Mouse (Mus musculus) kidney, embryonic 15.5 days (tissue): Measurements from ENCODE around the gene Sec24d. TPM values are rescaled to one million over a fixed set of nuclear protein-coding genes. Genes with fewer than 3 reads are reported as not detected.

ENCODE experiments used
- ATAC-seq: fragments of 200-750 bp; cut with Nextera tagmentation; replicated peaks from 2 replicates; pipeline ENCODE4 v1.8.0; 2017; ENCODE audit warnings: moderate TSS enrichment; ENCODE audit not compliant: low FRiP score
- H3K27ac ChIP-seq: fragments of 300-500 bp; sonication (generic); 2 replicates; pipeline ENCODE4 v1.5.1; 2015; ENCODE audit warnings: mild to moderate bottlenecking, inconsistent platforms
- H3K27me3 ChIP-seq: fragments of 300-500 bp; sonication (generic); 2 replicates; pipeline ENCODE4 v1.6.1; 2015; ENCODE audit warnings: inconsistent platforms
- H3K36me3 ChIP-seq: fragments of 300-500 bp; sonication (generic); 2 replicates; pipeline ENCODE4 v1.6.1; 2015; ENCODE audit warnings: inconsistent platforms
- H3K4me1 ChIP-seq: fragments of 300-500 bp; sonication (generic); 2 replicates; pipeline ENCODE4 v1.6.1; 2015; ENCODE audit warnings: inconsistent platforms
- H3K4me2 ChIP-seq: fragments of 300-500 bp; sonication (generic); 2 replicates; pipeline ENCODE4 v1.6.1; 2015; ENCODE audit warnings: moderate library complexity, mild to moderate bottlenecking, inconsistent platforms
- H3K4me3 ChIP-seq: fragments of 300-500 bp; sonication (generic); replicated peaks from 2 replicates; pipeline ENCODE4 v1.5.1; 2015; ENCODE audit warnings: mild to moderate bottlenecking, inconsistent platforms
- H3K9ac ChIP-seq: fragments of 300-500 bp; sonication (generic); 2 replicates; pipeline ENCODE4 v1.6.1; 2015; ENCODE audit warnings: mild to moderate bottlenecking, inconsistent platforms
- H3K9me3 ChIP-seq: fragments of 300-500 bp; sonication (generic); replicated peaks from 2 replicates; pipeline ENCODE4 v1.6.1; 2016; ENCODE audit warnings: inconsistent platforms
- WGBS: fragments of 180-500 bp; shearing (Covaris S2); methylation state at CpG from one replicate; pipeline ENCODE4 v1.1.7; 2015; ENCODE audit warnings: mixed read lengths; 5-methylcytosine and 5-hydroxymethylcytosine counted together
- polyA plus RNA-seq: library from polyadenylated mRNA; unstranded; fragments of >200 nt; fragmentation: Nextera tagmentation; extraction: Ambion mirVana; gene quantifications from 2 replicates; pipeline ENCODE4 v1.2.1, GENCODE M21; 2015

Sec24d gene
- polyA plus RNA-seq, 1 experiment from 2014 or later, result 72.6 TPM

- no peaks in the 10 kb centered on the region for H3K27me3 ChIP-seq
- H3K9ac ChIP-seq, result no peak overlapping the region
- no peak overlapping the region for H3K27ac ChIP-seq
- no peak overlapping the region for H3K4me2 ChIP-seq
- WGBS, result 81% methylated on average over 11 of the region's 11 CpGs
- H3K4me1 ChIP-seq, result no peaks in the 10 kb centered on the region
- H3K9me3 ChIP-seq, result no peaks in the 10 kb centered on the region
- no peak overlapping the region for H3K4me3 ChIP-seq
- no peak for ATAC-seq
- H3K36me3 ChIP-seq, result no peaks in the 10 kb centered on the region
These were observed 10.8 kb upstream of the Sec24d start for GRCm38 (mm10) chr3:123256181-123257101.

GRCm38 (mm10) chr3:123258709-123259108, 8.5 kb upstream of the Sec24d start:
- WGBS, result 76% methylated on average over 4 of the region's 4 CpGs
- ATAC-seq, result no peak
- no peak overlapping the region for H3K4me3 ChIP-seq

GRCm38 (mm10) chr3:123264706-123265105, 2.5 kb upstream of the Sec24d start:
- Histone ChIP-seq H3K9ac (0 out of 2 replicates have a peak overlapping the region, but pooled peaks have one; percentile 39), H3K4me2 (peak overlapping the region; percentile 48)
- 49% methylated on average over 6 of the region's 6 CpGs for WGBS

More at GRCm38 (mm10) chr3:123258709-123259108, 8.5 kb upstream of the Sec24d start:
- Histone ChIP-seq H3K4me2 (no peak overlapping the region), H3K27me3 (no peaks in the 10 kb centered on the region), H3K9ac (no peak overlapping the region), H3K27ac (no peak overlapping the region), H3K36me3 (no peaks in the 10 kb centered on the region), H3K4me1 (no peaks in the 10 kb centered on the region), H3K9me3 (no peaks in the 10 kb centered on the region)

DNA sequence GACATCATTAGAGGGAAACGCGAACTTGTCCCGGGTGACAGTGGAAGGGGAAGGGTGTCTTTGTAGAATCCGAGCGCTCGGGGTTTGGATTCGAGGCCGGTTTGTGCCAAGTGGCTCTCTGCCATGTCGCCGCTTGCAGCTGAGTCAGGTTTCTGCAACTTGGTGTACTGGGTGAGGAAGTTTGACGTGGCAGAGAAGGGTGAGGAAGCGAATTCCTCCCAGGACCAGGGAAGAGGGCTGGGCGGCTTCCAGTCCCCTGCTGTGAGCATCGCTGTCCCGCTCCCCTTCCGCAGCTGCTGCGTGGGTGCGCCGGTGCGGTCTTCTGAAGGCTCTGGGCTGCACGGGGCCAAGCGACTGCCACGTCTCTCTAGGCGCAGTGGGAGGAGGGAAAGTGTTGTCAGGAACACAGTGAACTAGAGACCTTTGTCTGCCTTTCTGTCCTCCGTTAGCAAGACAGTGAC, 516 bp downstream of the Sec24d start:
- H3K27me3 ChIP-seq, result no peaks in the 10 kb centered on the region
- under 1% methylated on average over 25 of the region's 25 CpGs for WGBS
- H3K27ac ChIP-seq, result peak overlapping the region; percentile 55
- H3K36me3 ChIP-seq, result peaks cover 30% of the 10 kb centered on the region
- H3K9ac ChIP-seq, result peak overlapping the region; percentile 57
- H3K9me3 ChIP-seq, result no peaks in the 10 kb centered on the region
- peaks cover 7% of the 10 kb centered on the region; the same call in 1 of the 2 replicates for H3K4me1 ChIP-seq
- H3K4me3 ChIP-seq, result peak overlapping the region; percentile 81
- ATAC-seq, result peak; percentile 71
- peak overlapping the region; percentile 79 for H3K4me2 ChIP-seq

More at GRCm38 (mm10) chr3:123264706-123265105, 2.5 kb upstream of the Sec24d start:
- no peak overlapping the region for H3K27ac ChIP-seq
- H3K36me3 ChIP-seq, result peaks cover under 1% of the 10 kb centered on the region; the same call in 1 of the 2 replicates
- peak overlapping the region; percentile 42 for H3K4me3 ChIP-seq
- H3K27me3 ChIP-seq, result no peaks in the 10 kb centered on the region
- peaks cover 7% of the 10 kb centered on the region; the same call in 1 of the 2 replicates for H3K4me1 ChIP-seq
- ATAC-seq, result no peak
- H3K9me3 ChIP-seq, result no peaks in the 10 kb centered on the region

DNA sequence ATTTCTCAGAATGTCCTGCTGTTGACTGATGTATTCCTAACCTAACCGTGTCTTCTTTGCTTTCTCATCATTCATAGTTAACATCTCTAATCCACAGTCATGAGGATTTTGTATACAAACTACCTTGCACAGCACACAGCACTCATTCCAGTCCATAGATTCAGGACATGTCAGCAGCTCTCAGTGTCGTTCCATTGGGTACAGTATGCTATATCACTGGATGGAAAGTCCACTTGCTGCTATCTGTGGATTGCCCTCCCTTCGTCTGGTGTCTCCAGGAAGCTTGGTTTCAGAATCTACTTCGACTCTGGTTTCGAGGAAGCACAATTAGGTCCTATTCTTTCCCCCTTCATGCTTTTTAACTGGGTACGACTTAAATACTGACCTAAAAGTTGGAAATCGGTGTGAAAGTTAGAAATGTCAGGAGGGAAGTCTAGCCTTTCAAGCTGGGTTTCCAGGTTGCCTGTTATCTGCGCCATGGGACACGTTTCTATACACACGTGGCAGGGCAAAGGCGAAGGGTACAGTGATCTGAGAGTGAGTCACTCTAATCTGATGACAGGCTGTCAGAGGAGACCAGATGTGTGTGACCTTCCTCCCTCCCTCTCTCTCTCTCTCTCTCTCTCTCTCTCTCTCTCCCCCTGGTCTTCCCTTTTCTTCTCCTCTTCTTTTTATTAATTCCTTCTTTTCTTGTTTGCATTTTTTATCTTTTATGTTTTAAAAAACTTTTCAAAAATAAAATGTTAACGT, 15.8 kb downstream of the Sec24d start:
- WGBS, result 89% methylated on average over 12 of the region's 12 CpGs
- ATAC-seq, result no peak
- Histone ChIP-seq H3K4me3 (no peak overlapping the region), H3K4me1 (no peaks in the 10 kb centered on the region), H3K4me2 (no peak overlapping the region), H3K9me3 (no peaks in the 10 kb centered on the region), H3K36me3 (peaks cover 63% of the 10 kb centered on the region), H3K27me3 (no peaks in the 10 kb centered on the region), H3K27ac (no peak overlapping the region), H3K9ac (no peak overlapping the region)

- no peak overlapping the region for H3K9ac ChIP-seq
- 97% methylated on average over 5 of the region's 5 CpGs for WGBS
- ATAC-seq, result no peak
- no peak overlapping the region for H3K4me2 ChIP-seq
- H3K9me3 ChIP-seq, result no peaks in the 10 kb centered on the region
- no peak overlapping the region for H3K27ac ChIP-seq
- no peaks in the 10 kb centered on the region for H3K4me1 ChIP-seq
- H3K27me3 ChIP-seq, result no peaks in the 10 kb centered on the region
- H3K4me3 ChIP-seq, result no peak overlapping the region
- peaks cover 57% of the 10 kb centered on the region for H3K36me3 ChIP-seq
These were observed 17.0 kb downstream of the Sec24d start for GRCm38 (mm10) chr3:123284284-123284683.

- Histone ChIP-seq H3K27me3 (no peaks in the 10 kb centered on the region), H3K9me3 (no peaks in the 10 kb centered on the region), H3K9ac (no peak overlapping the region), H3K4me3 (no peak overlapping the region), H3K36me3 (peaks cover 50% of the 10 kb centered on the region), H3K4me2 (no peak overlapping the region), H3K27ac (no peak overlapping the region), H3K4me1 (no peaks in the 10 kb centered on the region)
- no peak for ATAC-seq
These were observed 18.4 kb downstream of the Sec24d start for GRCm38 (mm10) chr3:123285649-123286048.

- no peak for ATAC-seq
- WGBS, result 44% methylated on average over 9 of the region's 9 CpGs
- no peaks in the 10 kb centered on the region for H3K4me1 ChIP-seq
These were observed 21.8 kb downstream of the Sec24d start for GRCm38 (mm10) chr3:123288856-123289570.

DNA sequence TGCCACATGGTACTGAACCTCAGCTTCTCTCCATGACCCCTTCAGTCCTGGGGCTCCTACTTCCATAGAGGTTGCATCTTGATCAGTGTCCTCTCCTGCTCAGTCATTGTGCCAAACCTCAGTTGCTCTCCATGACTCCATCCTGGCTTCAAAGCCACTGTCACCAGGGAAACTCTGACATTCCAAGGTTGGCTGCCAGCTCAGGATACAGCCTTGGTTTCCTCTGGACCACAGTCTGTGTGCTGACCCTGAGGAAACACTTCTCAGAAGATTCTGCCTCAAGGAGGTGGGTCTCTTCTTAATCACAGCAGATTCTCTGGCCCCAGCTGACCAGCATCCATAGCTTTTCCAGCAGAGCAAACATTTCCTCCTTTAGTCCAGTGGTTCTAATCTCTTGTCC, 24.4 kb downstream of the Sec24d start:
- Histone ChIP-seq H3K9ac (no peak overlapping the region), H3K4me3 (no peak overlapping the region), H3K27me3 (no peaks in the 10 kb centered on the region), H3K36me3 (peaks cover 57% of the 10 kb centered on the region), H3K4me1 (no peaks in the 10 kb centered on the region), H3K4me2 (no peak overlapping the region), H3K27ac (no peak overlapping the region), H3K9me3 (no peaks in the 10 kb centered on the region)
- ATAC-seq, result no peak

More at GRCm38 (mm10) chr3:123288856-123289570, 21.8 kb downstream of the Sec24d start:
- Histone ChIP-seq H3K27me3 (no peaks in the 10 kb centered on the region), H3K27ac (no peak overlapping the region), H3K9me3 (no peaks in the 10 kb centered on the region), H3K9ac (no peak overlapping the region), H3K4me3 (no peak overlapping the region), H3K4me2 (no peak overlapping the region), H3K36me3 (peaks cover 51% of the 10 kb centered on the region)

DNA sequence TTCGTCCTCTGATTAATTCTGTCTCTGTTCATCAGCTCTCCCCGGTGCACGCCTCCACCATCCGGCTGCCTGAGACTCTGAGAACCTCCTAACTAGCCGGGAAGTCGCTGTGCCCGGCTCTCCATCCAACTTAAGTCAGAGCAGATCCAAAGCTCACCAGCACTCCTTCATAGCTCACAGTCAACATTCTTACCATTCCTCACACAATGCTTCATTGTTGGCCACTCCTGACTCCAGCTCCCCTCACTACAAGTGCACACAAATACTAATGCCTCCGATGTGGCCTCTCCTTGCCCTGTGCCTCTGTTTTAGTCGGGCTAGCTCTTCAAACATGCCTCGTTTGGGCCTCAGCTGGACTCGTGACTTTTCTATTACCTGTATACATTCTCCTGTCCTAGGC, 29.4 kb downstream of the Sec24d start:
- no peak for ATAC-seq
- H3K9me3 ChIP-seq, result no peaks in the 10 kb centered on the region
- WGBS, result 81% methylated on average over 11 of the region's 11 CpGs
- H3K4me3 ChIP-seq, result no peak overlapping the region
- H3K4me2 ChIP-seq, result no peak overlapping the region
- no peak overlapping the region for H3K9ac ChIP-seq
- H3K36me3 ChIP-seq, result peaks cover 80% of the 10 kb centered on the region
- no peaks in the 10 kb centered on the region for H3K4me1 ChIP-seq
- no peak overlapping the region for H3K27ac ChIP-seq
- H3K27me3 ChIP-seq, result no peaks in the 10 kb centered on the region

GRCm38 (mm10) chr3:123298283-123298682, 31.0 kb downstream of the Sec24d start:
- Histone ChIP-seq H3K4me3 (no peak overlapping the region), H3K27me3 (no peaks in the 10 kb centered on the region), H3K4me1 (no peaks in the 10 kb centered on the region), H3K4me2 (no peak overlapping the region), H3K27ac (no peak overlapping the region), H3K36me3 (peaks cover 80% of the 10 kb centered on the region), H3K9ac (no peak overlapping the region), H3K9me3 (no peaks in the 10 kb centered on the region)
- ATAC-seq, result no peak
- WGBS, result 89% methylated on average over 9 of the region's 9 CpGs
